Mouse (Mus musculus): ENCODE measurements around the gene Rtp3.
A peak's percentile ranks its signal among the peaks of the same experiment; 100 is the strongest.

The Rtp3 gene

DNA sequence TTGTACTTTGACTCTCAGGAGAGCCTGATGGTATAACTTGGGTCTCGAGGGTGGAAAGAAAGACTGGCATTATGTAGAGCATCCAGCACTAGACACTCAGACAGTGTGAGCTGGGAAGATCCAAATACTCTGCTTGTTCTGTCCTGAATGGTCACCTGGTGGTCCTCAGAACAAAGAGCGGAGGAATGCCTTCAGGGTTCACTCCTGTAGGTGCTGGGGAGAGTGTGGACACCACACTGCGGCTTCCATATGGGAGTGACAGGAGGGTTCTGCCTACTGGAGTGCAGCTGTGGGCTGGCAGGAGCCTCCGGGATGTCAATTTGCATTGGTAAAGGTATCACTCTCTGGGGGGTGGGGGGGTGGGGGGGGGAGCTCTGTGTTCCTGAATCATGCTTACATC lies 8.0 kb downstream of the Rtp3 start:
- DNase-seq (ENCODE audit: low spot score in 2 of 2), result no peak

DNA sequence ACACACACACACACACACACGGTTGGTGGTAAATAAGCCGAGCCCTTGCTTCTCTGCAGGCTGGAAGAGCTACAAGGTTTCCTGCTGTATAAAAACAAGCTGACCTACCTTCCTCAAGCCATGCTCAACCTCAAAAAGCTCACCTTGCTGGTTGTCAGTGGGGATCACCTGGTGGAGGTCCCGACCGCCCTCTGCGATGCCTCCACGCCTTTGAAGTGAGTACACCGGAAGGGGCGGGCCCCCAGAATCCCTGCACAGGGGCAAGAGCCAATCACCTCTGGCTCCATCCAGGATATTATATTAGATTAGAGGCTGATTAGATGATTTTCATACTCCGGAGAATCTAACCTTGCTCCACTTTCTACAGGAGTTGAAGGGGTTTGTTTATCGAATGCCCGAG lies 11.0 kb downstream of the Rtp3 start:
- no peak for DNase-seq (ENCODE audit: low spot score in 2 of 2)

DNA sequence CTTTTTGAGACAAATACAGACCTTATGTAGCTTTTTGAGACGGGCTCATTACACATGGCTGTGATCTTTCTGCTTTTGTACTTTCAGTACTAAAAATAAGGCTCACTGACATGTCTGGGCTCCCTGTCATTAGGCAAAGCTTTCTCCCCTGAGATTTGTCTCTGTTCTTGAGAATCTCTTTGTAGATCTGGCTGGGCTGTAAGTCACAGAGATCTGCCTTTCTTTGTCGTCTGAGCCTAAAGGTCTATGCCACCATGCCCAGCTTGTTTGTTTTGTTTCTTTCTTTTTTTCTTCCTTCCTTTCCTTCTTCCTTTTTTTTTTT lies 24.5 kb downstream of the Rtp3 start:
- DNase-seq (ENCODE audit: low spot score in 2 of 2), result no peak

DNA sequence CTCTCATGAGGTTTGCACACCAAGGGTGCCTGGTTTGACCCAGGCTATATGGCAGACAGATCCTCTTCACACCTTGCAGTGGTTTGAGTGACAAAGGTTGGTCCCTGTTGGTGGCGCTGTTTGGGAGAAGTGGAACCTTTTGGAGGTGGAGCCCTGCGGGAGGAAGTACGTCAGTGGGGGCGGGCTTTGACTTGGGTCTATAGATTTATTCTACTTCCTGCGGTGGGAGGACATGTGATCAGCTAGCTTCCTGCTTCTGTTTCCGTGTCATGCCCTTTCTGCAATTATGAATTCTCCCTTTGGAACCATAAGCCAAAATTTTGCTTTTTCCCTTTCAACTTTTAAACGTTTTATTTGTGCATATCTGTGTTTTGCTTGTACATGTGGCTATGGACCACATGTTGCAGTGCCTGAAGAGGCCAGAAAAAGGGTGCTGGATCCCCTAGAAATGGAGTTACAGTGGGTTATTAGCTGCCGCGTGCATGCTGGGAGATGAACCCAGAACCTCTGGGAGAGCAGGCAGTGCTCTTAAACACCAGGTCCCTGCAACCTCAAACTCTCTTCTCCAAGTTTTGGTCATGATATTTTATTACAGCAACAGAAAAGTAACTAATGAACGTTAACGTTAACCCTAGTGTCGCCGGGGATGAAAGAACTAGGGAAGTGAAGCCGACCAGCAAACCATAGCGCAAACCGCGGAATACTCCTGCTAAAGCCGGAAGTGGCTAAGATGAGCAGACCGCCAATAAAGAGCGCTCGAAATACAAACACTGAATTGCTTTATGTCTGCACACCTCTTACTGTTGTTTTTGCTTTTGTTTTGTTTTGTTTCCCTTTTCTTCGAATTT lies 25.1 kb downstream of the Rtp3 start:
- DNase-seq (ENCODE audit: low spot score in 2 of 2), result no peak

DNA sequence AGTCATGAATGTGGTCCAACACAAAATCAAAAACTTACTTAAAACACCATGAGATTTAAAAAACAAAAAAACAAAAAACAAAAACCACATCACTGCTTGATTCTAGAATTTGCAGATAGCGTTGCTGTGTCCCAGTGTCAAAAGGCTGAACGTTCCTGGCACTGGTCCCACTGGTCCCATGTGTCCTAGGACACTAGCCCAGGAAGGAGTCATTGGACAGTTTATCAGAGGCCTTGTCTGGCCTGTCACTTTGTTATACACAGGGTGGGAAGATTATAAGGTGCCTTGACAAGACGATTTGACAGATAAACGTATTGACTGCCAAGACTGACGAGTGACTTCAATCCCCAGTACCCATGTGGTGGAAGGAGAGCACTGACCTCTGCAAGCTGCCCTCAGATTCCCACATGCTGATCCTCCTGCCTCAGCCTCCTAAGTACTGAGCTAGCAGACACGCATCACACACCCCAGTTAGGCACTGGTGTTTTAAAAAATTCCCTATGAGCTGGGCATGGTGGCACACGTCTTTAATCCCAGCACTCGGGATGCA lies 26.7 kb downstream of the Rtp3 start:
- no peak for DNase-seq (ENCODE audit: low spot score in 2 of 2)

DNA sequence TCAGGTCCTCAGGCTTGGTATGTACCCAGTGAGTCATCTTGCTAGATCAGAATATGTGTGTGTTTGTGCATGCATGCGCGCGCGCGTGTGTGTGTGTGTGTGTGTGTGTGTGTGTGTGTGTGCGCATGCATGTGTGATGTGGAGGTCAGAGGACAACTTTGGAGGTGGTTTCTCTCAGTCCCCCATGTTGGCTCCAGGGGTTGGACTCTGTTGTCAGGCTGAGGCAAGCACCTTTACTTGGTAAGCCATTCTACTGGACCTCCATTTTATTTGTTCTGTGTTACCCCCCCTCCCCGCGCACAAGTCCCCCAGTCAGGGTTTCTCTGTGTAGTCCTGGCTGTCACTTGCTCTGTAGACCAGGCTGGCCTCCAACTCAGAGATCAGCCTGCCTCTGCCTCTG lies 29.0 kb downstream of the Rtp3 start:
- no peak for DNase-seq (ENCODE audit: low spot score in 2 of 2)

DNA sequence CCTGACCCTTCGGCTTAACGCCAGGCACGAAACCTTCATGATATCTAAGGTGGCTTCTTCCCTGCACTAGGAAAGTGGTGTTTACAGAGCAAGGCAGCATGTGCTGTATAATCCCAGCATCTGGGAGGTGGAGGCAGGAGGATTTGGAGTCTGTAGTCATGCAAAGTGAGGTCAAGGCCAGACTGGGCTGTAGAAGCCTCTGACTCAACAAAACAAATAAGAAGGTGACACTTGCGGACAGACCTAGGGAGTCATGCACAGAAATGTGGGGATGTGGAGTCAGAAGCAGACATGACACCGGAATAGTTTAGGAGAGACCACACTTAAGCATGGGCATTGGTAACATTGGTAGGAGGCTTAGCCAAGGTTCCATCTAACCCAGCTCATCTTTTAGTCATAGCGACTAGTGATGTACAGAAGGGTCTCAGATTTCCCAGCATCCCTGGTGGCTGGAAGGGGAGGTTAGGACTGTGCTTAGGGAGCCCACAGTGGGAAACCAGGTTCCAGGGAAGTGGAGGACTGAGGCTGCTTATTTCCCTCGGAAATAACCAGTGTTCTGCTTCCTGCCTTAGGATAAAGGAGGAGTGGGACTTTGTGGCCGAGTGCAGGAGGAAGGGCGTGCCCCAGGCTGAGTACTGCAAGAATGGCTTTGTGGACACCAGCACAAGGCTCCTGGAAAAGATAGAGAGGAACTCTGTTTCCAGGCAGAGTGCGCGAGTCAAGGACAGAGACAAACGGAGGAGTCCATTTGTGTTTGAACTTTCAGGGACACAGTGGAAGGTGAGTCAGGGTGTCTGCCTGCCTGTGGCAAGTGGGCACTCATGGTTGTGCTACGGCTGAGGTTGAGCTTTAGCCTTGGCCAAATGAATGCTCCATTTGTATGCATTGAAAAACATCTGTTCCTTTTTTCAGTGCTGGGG lies 29.9 kb downstream of the Rtp3 start:
- no peak for DNase-seq (ENCODE audit: low spot score in 2 of 2)

DNA sequence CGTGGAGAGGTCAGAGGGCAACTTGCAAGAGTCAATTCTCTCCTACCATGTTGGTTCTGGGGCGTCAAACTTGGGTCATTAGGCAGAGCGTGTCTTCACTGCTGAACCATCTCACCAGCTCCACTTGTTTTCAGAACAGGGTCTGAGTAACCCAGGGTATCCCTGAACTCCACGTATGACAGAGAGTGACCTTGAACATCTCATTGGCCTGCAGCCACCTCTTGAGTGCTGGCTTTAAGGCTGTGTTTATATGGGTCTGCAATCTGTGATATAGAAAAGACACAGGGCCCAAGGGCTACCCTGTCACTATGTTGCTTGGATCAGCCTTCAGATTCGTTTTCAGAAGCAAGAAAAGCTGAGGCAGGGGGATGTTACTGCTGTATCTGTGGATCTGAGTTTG lies 30.7 kb downstream of the Rtp3 start:
- no peak for DNase-seq (ENCODE audit: low spot score in 2 of 2)

DNA sequence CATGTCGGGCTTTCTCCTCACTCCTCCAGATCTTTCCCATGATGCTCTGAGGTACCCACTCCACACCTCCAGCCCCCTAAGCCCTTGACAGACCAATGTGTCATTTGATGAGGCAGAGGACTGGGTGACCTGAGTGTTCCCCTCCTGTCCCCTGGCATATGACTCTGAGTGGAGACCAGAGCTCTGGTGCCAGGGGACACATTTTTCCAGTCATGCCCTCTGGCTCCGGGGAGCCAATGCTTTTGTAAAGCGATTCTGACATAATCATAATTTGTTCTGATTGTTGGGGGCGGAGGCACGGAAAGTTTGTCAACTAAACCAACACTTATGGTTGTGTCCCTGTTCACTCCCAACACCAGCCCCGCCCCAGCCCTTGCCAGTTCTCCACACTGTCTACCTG lies 34.4 kb downstream of the Rtp3 start:
- no peak for DNase-seq (ENCODE audit: low spot score in 2 of 2)

DNA sequence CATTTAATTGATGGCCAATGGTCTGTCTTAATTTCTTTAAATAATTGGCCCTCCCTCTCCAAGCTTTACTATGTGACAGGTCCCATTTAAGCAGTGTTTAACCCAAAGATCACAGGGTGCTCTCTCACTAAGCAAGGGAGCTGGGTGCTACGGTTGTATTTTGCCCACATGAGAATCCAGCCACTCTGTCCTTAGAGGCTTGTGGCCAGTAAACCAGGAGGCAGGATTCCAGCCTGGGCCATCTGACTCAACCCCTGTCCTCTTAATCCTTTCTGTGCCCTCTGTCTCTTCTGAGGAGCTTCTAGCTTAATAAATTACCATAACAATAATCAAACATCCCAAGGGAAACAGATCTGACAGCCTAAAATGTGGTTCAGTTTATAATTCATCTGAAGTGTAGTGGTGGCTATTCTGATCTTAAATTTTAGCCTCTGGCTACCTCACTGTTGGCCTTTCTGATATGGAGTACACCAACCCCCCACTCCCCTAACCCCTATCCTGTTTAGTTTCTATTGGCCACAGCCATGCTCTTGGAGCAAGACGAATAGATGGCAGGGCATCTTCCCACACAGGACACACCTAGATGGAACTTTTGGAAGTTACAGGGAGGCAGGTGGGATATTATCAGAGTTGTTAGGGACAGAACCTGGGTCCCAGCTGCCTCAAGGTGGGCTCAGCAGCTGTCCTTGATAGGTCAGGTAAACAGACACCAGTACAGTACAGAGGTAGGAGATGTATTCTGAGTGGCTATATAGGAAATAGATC lies 35.5 kb downstream of the Rtp3 start:
- no peak for DNase-seq (ENCODE audit: low spot score in 2 of 2)

DNA sequence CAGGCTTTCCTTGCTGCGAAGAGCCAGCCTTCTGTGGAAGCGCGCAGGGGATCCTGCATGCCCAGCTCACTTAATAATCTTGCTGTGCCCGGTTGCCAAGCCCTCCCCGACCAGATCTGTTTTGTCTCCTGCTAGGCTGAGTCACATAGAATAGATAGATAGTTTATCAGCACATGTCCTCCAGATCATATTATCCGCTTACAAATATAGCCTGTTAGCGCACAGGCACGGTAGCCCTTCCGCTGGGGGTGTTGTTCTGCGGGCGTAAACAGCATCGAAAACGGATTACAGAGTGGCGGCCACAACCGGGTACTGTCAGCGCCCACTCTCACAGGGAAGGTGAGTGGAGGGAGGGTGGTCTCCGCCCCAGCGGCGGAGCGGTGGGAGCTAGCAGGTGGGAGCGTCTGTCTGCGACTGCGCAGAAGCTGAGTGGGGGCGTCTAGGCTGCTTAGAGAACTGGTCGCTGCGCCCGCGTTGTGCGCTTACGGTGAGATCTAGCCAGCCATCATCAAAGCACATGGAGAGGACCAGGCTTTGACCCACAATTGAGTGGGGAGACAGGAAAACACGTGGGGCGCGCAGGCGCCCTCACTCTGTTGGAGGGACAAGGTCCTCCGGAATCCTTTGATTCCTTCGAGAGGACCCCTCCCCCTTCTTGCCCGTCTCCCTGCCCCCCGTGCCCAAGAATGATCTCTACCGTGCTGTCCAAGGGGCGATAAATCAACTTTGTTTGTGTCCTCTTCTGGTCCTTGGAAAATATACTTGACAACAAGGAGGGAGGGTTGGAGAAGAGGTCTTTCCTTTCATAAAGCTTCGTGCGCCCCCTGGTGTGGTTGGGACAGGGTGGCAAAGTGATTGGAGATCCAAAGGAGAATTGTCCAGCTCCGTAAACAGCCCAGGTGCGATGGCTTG lies 36.6 kb downstream of the Rtp3 start:
- peak; percentile 30 to 76 for DNase-seq (ENCODE audit: low spot score in 2 of 2)

DNA sequence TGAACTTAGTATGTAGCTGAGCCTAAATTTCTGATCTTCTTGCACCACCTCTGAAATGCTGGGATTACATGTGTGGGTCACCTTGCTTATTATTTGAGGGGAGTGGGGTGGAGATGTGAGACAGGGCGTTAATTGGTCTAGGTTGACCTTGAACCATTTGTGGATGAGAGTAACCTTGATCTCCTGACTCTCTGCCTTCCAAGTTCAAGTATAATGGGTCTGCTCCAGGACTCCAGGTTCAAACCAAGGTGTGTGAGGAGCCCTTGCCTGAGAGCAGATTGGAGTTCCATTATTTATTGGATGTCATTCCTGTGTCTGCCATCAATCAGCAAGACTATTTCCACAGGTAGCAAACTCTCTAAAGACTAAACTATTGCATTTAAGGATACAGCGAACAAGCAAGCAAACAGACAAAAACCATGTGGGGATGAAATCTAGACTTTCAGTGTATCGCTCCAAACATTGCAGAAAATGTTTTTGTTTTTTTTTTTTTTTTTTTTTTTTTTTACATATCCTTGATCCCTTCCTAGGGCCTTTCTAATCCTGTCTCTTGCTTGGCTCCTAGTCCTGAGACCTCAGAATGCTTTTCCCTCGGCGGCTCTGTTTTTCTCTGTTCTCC lies 37.3 kb downstream of the Rtp3 start:
- no peak for DNase-seq (ENCODE audit: low spot score in 2 of 2)

DNA sequence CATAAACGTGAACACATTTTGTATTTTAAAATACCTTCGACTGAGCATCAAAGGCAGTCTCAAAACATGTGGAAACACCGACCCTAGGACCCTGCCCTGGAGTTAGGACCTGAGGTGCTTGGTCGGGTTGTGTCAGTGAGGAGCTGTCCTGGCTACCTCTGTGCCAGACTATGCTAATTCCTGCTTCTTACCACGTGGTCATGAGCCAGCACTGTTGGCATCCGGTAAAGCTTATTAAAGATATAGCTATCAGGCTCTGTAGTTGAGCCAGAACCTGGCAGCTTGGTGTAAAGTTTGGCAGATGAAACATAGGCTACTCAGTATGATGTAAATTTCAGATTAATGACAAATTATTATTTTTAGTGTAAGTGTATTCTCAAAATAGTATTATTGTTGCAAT lies 38.0 kb downstream of the Rtp3 start:
- no peak for DNase-seq (ENCODE audit: low spot score in 2 of 2)

DNA sequence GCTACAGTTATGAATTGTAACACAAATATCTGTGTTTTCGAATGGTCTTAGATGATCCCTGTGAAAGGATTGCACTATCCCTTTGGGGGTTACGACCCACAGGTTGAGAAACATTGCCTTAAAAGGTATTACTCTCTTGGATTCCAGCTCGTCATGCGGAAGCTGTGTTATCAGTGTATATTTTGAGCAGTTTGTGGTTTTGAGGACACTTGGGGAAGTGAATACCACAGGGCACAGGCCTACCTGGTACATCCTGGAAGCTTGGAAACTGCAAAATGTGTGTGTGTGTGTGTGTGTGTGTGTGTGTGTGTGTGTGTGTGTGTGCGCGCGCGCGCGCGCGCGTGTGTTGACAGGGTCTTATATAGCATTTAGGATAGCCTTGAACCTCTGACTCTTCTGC lies 38.5 kb downstream of the Rtp3 start:
- DNase-seq (ENCODE audit: low spot score in 2 of 2), result no peak

DNA sequence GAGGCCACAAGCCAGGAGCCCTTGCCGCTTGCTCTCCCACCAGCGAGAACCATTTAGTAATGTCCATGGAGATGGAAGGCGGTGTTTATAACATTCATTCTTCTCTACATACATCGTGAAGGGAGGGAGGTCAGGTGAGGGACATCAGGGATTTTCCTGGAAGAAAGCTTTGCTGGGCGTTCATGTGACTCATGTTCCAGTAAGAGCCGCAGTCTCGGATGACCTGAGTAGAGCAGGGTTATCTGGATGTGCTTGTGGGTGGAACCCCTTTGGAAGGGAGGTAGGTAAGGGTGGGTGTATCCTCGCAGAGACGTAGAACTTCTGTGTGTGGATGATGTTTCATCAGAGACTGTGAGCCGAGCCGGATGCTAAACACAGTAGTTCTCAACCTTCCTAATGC lies 39.0 kb downstream of the Rtp3 start, which contains the start of gene Lrrc2:
Lrrc2 (plus strand) TSS at position 149 of the 400 bp plus-strand sequence.
- no peak for DNase-seq (ENCODE audit: low spot score in 2 of 2)

DNA sequence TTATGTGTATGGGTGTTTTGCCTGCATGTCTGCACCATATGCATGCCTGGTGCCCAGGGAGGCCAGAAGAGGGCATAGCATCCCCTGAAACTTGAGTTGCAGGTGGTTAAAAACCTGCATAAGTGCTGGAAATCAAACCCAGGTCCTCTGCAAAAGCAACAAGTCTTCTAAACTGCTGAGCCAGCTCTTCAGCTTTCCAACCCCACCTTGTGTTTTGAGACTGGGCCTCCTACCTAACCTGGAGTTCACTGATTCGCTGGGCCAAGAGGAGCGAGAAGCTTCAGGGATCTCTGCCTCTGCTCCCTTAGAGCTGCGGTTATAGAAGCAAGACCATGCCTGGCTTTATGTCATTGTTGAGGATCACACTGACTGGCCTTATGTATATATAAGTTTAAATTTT lies 40.3 kb downstream of the Rtp3 start:
- DNase-seq (ENCODE audit: low spot score in 2 of 2), result no peak

DNA sequence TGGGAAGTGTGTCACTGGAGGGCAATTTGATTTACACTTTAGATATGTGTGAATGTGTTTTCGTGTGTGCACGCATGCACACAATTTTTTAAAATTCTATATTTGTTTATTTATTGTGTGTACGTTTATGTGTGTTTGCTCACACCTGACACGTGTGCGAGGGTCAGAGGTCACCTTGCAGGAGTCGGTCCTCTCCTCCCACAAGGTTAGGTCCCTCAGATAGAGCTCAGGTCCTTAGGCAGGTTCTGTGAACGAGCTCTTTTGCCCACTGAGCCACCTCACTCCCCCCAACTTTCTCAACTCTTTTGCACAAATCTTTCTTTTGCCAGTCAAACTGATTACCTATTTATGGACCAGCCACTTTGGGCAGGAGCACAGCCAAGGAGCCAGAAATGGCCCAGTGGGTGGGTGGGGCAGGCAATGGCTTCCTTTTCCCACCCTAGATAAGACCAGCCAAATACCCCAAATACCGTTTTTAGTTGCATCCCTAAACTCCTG lies 41.5 kb downstream of the Rtp3 start:
- no peak for DNase-seq (ENCODE audit: low spot score in 2 of 2)

DNA sequence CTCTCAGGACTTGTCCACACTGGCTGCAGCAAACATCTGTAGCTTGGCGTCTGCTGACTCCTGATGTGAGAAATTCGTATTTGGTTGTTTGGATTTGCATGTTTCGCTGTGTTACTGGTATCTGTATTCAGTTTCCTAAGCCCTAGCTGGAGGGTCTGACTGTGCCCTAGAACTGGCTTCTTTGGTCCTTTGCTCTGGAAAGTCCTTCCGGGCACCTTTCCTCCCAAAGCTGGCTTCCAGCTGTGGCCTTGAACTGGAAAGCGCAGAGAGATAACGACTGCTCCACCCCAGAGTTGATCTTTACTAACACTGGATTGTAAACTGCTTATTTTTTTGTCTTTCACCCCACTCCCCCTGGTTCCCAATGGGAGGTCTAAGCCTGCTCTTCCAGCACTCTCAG lies 42.5 kb downstream of the Rtp3 start:
- DNase-seq (ENCODE audit: low spot score in 2 of 2), result no peak

DNA sequence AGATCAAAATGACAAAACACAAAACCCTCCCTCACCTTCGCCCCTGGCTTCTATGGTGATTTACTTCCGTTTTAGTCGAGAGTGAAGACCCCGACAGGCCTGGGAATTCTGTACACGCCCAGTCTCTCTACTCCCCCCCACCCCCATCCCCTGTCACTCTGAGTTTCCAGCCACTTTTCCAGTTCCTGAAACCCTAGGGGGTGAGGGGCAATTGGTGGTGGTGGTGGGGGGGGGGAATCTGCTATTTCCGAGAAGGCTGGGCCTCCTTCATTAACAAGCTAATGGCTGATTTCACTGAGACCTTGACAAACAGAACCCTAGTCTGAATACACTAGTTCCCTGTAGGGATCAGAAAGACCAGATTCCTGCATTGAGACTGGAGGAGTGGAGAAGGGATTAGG lies 43.1 kb downstream of the Rtp3 start:
- no peak for DNase-seq (ENCODE audit: low spot score in 2 of 2)

DNA sequence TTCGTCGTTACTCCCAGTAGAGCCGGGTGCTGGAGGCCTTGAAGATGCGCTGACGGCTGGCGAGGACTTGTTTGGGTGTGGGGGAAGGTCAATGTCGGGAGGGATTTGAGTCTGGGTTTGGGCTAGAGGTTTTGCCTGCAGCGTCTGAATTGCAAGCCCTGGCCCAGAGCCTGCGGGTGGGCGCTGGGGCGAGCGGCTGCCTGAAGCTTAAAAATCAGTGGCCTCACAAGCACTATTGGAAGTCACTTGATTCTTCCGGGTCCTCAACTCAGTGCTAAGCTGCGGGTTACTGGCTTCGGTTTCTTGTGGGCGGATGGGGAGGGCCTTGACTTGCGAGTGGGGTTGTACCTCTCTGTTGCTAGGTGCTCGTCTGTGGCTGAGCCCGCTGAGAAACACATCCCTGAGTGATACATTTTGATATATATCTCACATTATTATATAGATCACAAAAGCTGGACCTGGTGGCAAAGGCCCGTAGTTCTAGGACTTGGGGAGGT lies 43.8 kb downstream of the Rtp3 start:
- DNase-seq (ENCODE audit: low spot score in 2 of 2), result no peak
